Mouse (Mus musculus) macrophage (primary cell): ENCODE results near the gene Fiz1. TPM values are rescaled to one million over a fixed set of nuclear protein-coding genes. Genes with fewer than 3 reads are reported as not detected.

Experiments
- H3K27ac ChIP-seq: fragments of 350-480 bp; formaldehyde crosslinking; 2 replicates; pipeline ENCODE4 v1.9.0; 2021
- H3K36me3 ChIP-seq: fragments of 350-480 bp; formaldehyde crosslinking; 2 replicates; pipeline ENCODE4 v1.9.0; 2021; ENCODE audit errors: inconsistent target
- H3K4me3 ChIP-seq: fragments of 350-480 bp; formaldehyde crosslinking; 2 replicates; pipeline ENCODE4 v1.9.0; 2021; ENCODE audit errors: inconsistent target
- H3K79me2 ChIP-seq: fragments of 350-480 bp; formaldehyde crosslinking; 2 replicates; pipeline ENCODE4 v1.9.0; 2021; ENCODE audit errors: inconsistent target
- WGBS: methylation state at CpG from one replicate; pipeline ENCODE4 v1.1.7; 2026; ENCODE audit warnings: inconsistent platforms; ENCODE audit not compliant: missing documents; 5-methylcytosine and 5-hydroxymethylcytosine counted together
- polyA plus RNA-seq: library from polyadenylated mRNA; stranded (reverse); fragments of 250-400 nt; gene quantifications from 3 replicates; pipeline ENCODE4 v1.2.4, GENCODE M21; 2018; ENCODE audit warnings: inconsistent platforms
- total RNA-seq, 78 experiments: library from RNA; depleted of rRNA; stranded (reverse); fragments of 250-400 nt; gene quantifications; 1 replicate in 9 of 78; 2 replicates in 24 of 78; 3 replicates in 43 of 78; 4 replicates in 2 of 78; pipeline ENCODE4 v1.2.4; 2018; ENCODE audit warnings: inconsistent platforms in 56 of 78

The Fiz1 gene
- 10 to 100 TPM; 13.0 to 40.4 (median 25.7) TPM for total RNA-seq (2018; cell fraction: chromatin; rRNA removed)
- total RNA-seq (2018; cell fraction: cytosol; rRNA removed) = 10 to 100 TPM; 16.2 to 26.9 (median 24.0) TPM
- 10 to 100 TPM; 12.4 to 39.0 (median 26.5) TPM for total RNA-seq (2018; cell fraction: nucleus; rRNA removed)
- polyA plus RNA-seq = 16.5 to 21.5 TPM (median 18.2 TPM) in 3 replicates

- Histone ChIP-seq H3K27ac (peak within 1 kb of the TSS; percentile 87), H3K79me2 (peaks cover 55% of the 10 kb centered on the region; the same call in 1 of the 2 replicates), H3K4me3 (peak within 1 kb of the TSS; percentile 54), H3K36me3 (peaks cover 32% of the 10 kb centered on the region)
- WGBS = 1% methylated on average over 41 of the region's 42 CpGs
Measured at GRCm38 (mm10) chr7:5014251-5015117, at the start of gene Fiz1, which contains the start of gene Zfp524. Gene Fiz1 (minus strand): TSS chr7:5014697. Gene Zfp524 (plus strand): TSS chr7:5014415.

GRCm38 (mm10) chr7:5062360-5063001, 48.0 kb upstream of the Fiz1 start:
- under 1% methylated on average over 50 of the region's 51 CpGs for WGBS

DNA sequence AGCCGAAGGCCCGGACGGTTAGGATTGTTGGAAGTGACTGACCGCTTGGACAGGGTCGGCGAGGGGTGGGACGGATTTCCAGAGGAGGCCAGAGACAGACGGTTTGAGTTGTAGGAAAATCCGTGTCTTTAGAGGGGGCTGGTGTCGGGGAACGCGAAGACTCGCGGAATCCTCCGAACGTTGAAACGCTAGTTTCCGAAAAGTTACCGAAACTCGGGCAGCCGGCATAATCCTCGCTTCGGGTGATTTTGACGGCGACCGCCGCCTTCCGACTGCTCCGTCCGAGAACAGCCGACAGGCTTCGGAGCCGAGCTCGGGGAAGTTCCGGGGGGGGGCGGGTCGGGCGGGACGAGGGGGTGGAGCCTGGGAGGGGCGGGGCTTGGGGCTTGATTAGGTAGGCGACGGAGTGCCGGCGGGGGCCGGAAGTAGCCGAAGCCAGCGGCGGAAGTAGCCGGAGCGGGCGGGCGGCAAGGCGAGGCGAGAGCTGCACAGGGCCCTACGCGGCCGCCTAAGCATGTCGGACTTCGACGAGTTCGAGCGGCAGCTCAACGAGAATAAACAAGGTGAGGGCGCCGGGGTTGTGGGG, 47.4 kb upstream of the Fiz1 start, which contains the start of gene U2af2:
Gene U2af2, plus strand, starts transcription at position 370 of the 586 bp plus-strand sequence.
- under 1% methylated on average over 53 of the region's 65 CpGs for WGBS
- H3K27ac ChIP-seq = peak within 1 kb of the TSS; percentile 98

More at GRCm38 (mm10) chr7:5062360-5063001, 48.0 kb upstream of the Fiz1 start:
- Histone ChIP-seq H3K79me2 (peaks cover 50% of the 10 kb centered on the region), H3K27ac (peak overlapping the region; percentile 65), H3K4me3 (peak overlapping the region; percentile 72), H3K36me3 (peaks cover 15% of the 10 kb centered on the region)

DNA sequence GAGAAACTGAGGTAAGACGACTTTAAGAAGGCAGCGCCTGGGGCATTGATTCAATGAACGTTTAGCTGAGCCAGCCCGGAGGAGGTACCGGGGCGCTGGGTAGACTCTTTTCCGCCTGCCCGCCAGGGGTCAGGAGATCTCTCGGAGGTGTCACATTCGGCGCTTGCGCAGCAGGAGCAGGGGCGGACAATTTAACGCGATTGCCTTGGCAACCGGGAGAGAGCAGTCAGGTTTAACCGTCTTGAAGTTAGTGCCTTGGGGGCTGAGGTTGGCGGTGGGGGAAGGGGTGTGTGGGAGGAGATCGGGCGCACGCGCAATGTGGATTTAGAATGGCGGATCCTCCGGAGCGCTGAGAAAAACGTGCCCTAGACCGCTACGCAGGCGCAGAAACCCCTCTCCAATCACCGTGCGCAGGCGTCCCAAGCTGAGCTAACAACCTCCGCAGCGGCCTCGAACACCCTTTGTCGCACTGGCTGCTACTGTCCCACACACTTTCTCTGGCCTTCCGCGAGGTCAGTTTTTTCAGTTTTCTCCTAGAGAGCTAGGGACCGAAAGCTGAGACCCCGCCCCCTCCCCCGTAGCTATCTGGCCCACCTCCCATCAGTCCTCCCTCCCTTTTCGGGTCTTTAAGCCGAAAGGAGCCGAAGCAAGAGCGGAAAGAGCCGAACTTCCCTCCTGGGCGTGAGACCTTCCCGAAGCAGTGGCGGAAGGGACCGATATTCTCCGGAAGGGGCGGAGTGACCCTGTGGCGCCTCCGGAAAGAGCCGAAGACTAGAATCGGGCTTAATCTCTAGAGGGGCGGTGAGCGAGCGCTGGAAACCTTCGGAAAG, 46.7 kb upstream of the Fiz1 start:
- Histone ChIP-seq H3K4me3 (peak overlapping the region; percentile 72), H3K27ac (peak overlapping the region; percentile 98), H3K36me3 (0 out of 2 replicates have a peak, but pooled peaks cover 5% of the 10 kb centered on the region), H3K79me2 (peaks cover 36% of the 10 kb centered on the region)
- under 1% methylated on average over 54 of the region's 60 CpGs for WGBS

More for the DNA sequence above, 47.4 kb upstream of the Fiz1 start, which contains the start of gene U2af2:
- peak within 1 kb of the TSS; percentile 72 for H3K4me3 ChIP-seq
- peaks cover 9% of the 10 kb centered on the region for H3K36me3 ChIP-seq
- peaks cover 44% of the 10 kb centered on the region for H3K79me2 ChIP-seq

DNA sequence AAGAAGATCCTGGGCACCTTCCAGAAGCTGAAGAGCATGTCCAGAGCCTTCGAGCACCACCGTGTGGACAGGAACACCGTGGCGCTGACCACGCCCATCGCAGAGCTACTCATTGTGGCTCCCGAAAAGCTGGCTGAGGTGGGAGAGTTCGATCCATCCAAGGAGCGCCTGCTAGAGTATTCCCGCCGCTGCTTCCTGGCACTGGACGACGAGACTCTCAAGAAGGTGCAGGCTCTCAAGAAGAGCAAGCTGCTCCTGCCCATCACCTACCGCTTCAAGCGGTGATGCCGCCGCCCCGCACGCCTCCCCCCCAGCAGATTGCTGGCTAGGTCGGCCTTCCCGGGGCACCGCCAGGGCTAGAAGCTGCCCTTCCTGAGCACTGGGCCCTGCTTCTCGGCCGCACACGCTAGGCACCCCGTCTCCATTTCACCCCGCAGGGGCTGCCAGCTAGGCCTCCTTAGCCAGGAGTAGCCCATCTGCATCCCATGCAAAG, 45.8 kb upstream of the Fiz1 start:
- Histone ChIP-seq H3K79me2 (peaks cover 28% of the 10 kb centered on the region), H3K36me3 (no peaks in the 10 kb centered on the region), H3K4me3 (peak overlapping the region; percentile 72), H3K27ac (peak overlapping the region; percentile 98)
- WGBS = 4% methylated on average over 26 of the region's 27 CpGs

DNA sequence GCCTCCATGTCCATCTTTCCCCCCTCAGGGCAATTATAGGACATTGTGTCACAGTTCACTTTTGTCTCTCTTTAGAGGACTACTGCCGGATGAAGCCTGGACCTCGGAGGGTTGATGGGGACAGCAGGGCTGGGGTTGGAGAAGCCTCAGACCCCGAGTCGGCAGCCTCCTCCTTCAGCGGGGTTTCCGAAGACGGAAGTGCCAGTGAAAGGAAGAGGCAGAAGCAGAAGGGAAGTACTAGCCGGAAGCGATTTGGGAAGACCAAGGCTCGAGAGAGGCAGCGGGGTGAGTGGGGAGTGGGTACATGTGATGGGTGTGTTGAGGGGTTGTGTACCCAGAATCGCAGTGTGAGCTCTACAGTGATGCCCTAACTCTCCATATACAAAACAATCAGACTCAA, 44.9 kb upstream of the Fiz1 start:
- peak overlapping the region; percentile 98; the same call in 1 of the 2 replicates for H3K27ac ChIP-seq
- no peak overlapping the region for H3K4me3 ChIP-seq
- H3K79me2 ChIP-seq = peaks cover 19% of the 10 kb centered on the region
- H3K36me3 ChIP-seq = no peaks in the 10 kb centered on the region
- WGBS = 93% methylated on average over 12 of the region's 12 CpGs

- Histone ChIP-seq H3K79me2 (peaks cover 11% of the 10 kb centered on the region), H3K27ac (peak overlapping the region; percentile 72), H3K36me3 (no peaks in the 10 kb centered on the region), H3K4me3 (no peak overlapping the region)
- 100% methylated on average over 1 of the region's 1 CpGs for WGBS
Measured at GRCm38 (mm10) chr7:5058631-5059030, 44.1 kb upstream of the Fiz1 start.

DNA sequence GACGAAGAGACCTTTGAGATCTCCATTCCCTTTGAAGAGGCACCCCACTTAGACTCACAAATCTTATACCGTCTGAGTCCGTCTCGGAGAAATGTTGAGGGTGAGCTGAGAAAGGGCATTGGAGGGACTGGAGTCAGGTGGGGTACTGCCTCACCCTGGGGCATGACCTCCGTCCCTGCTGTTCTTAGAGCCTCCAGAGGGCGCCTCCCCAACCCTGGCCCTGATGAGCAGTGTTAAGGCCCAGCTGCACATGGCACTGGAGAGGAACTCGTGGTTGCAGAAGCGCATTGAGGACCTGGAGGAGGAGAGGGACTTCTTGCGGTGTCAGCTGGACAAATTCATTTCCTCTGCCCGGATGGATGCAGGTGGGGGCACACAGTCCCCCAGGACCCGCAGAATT, 43.3 kb upstream of the Fiz1 start:
- WGBS = 41% methylated on average over 11 of the region's 11 CpGs

GRCm38 (mm10) chr7:5057381-5057780, 42.9 kb upstream of the Fiz1 start:
- WGBS = 55% methylated on average over 8 of the region's 8 CpGs
- Histone ChIP-seq H3K36me3 (no peaks in the 10 kb centered on the region), H3K27ac (peak overlapping the region; percentile 72), H3K4me3 (no peak overlapping the region), H3K79me2 (no peaks in the 10 kb centered on the region)

More for the DNA sequence above, 43.3 kb upstream of the Fiz1 start:
- Histone ChIP-seq H3K4me3 (no peak overlapping the region), H3K79me2 (peaks cover 3% of the 10 kb centered on the region), H3K27ac (peak overlapping the region; percentile 72), H3K36me3 (no peaks in the 10 kb centered on the region)

GRCm38 (mm10) chr7:5056651-5057263, 42.3 kb upstream of the Fiz1 start:
- Histone ChIP-seq H3K27ac (no peak overlapping the region), H3K36me3 (no peaks in the 10 kb centered on the region), H3K79me2 (no peaks in the 10 kb centered on the region), H3K4me3 (no peak overlapping the region)
- 13% methylated on average over 51 of the region's 55 CpGs for WGBS

DNA sequence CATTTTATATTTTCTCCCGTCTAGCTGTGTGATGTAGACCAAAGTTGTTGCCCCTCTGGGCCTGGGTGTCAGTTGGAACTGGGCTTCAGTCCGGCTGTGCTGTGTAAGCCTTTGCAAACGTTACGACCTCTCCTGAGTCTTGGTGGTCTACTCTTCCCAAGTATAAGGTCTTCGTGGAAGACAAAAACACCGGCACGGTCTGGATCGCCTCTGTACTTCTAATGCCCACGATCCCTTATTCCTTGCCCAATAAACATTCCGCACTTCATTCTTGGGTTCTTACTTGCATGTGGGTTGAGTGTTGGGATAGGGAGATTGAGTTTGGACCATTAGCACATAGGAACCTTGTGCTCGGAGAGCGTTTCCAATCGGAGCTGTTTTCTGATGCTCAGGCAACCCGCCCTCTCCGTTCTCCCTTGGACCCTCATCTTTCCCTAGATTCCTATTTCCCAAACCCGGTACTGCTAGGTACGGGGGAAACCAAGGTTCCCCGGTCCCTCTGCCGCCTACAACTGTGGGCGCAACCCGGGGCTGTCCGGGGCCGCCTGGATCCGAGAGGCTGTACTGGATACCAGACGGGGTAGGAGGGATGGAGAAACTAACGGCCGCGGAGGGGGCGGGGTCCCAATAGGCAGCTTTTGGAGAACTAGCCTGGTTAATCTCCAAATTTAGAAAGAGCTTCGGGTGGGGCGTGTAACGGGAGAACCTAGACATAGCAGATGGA, 39.1 kb upstream of the Fiz1 start:
- no peak overlapping the region for H3K4me3 ChIP-seq
- no peak overlapping the region for H3K27ac ChIP-seq
- H3K36me3 ChIP-seq = no peaks in the 10 kb centered on the region
- WGBS = 23% methylated on average over 32 of the region's 32 CpGs
- H3K79me2 ChIP-seq = no peaks in the 10 kb centered on the region

DNA sequence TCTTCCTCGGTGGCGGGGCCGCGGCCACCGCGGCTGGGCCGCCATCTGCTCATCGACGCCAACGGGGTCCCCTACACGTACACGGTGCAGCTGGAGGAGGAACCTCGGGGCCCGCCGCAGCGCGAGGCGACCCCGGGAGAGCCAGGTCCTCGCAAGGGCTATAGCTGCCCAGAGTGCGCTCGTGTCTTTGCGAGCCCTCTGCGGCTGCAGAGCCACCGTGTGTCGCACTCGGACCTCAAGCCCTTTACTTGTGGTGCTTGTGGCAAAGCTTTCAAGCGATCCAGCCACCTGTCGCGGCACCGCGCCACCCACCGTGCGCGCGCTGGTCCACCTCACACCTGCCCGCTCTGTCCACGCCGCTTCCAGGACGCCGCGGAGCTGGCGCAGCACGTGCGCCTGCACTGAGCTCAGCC, 38.4 kb upstream of the Fiz1 start:
- Histone ChIP-seq H3K4me3 (no peak overlapping the region), H3K27ac (no peak overlapping the region), H3K79me2 (no peaks in the 10 kb centered on the region), H3K36me3 (no peaks in the 10 kb centered on the region)
- 10% methylated on average over 45 of the region's 45 CpGs for WGBS
